Mouse (Mus musculus) lung, postnatal 10 days (tissue): Measurements from ENCODE around the gene Smoc2.
A peak's percentile ranks its signal among the peaks of the same experiment; 100 is the strongest.

ENCODE experiments used
- DNase-seq: peaks from one replicate; pipeline ENCODE4 v3.0.0; 2021

The Smoc2 gene

GRCm38 (mm10) chr17:14353219-14354079, 74.1 kb downstream of the Smoc2 start:
- no peak for DNase-seq

DNA sequence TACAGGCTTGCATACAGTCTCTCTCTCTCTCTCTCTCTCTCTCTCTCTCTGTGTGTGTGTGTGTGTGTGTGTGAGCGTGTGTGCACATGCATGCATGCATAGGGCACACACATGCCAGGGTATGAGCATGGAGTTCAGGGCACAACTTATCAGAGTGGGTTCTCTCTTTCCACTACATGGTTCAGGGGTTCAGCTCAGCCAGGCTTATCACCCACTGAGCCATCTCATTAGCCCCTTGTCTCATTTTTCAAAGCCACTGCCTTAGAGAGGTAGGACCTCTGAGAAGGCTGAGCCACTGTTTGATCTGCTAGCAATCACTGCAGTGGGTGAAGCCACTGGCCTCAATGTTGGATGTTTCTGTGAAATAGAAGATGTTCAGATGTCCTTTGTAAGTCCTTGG, 82.2 kb downstream of the Smoc2 start:
- no peak for DNase-seq

DNA sequence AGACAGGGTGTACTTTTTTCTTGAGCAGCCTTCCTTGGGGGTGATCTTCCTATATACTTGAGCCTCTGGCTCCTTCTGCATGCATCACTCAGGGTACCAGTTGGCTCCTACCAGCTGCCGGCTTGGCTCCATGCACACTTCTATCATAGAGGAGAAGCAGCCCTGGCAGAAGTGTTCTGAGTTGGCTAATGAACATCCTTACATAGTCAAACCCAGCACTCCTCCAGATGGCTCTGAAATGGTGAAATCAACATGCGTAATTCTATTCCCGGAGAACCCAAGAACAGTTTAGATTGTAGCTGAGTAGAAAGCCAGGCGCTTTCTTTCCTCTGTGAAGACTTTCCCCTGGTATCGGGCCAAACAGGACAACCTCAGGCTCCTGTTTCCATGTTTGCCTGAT, 91.2 kb downstream of the Smoc2 start:
- no peak for DNase-seq

GRCm38 (mm10) chr17:14371606-14372005, 92.3 kb downstream of the Smoc2 start:
- peak; percentile 37 for DNase-seq

GRCm38 (mm10) chr17:14372324-14373145, 93.2 kb downstream of the Smoc2 start:
- DNase-seq, result peak; percentile 10

DNA sequence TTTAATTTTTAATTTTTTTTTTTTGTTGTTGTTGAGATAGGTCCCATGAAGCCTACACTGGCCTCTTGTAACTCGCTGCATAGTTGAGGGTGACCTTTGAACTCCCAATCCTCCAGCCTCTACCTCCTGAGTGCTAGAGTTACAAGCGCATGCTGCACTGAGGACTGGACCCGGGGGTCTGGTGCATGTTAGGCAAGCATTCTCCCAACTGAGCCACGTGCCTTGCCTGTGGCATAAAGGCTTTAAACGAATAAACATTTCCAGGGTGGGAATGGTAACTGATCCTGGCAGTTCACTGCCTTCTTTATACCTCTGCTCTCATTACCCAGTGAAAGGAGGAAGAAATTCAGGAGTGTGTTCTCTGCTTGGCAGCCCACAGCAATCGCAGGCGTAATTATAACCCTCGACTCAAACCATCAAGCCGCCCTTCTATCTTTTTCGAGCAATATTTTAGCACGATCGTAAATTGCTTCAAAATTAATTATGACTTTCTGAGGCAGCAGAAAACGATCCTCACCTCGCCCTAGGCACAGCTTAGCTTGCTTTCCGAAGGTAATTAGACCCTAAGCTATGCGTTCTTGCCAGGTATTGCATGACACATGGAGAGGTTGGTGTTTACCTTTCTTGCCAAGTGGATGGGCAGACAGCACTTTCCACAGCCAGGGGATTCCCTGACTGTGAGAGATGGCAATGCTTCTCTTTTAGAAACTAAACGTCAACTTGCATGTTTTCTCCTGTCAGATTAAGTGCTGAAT, 99.6 kb downstream of the Smoc2 start:
- no peak for DNase-seq

GRCm38 (mm10) chr17:14379518-14379917, 100.2 kb downstream of the Smoc2 start:
- DNase-seq, result no peak

GRCm38 (mm10) chr17:14379966-14380365, 100.7 kb downstream of the Smoc2 start:
- no peak for DNase-seq

DNA sequence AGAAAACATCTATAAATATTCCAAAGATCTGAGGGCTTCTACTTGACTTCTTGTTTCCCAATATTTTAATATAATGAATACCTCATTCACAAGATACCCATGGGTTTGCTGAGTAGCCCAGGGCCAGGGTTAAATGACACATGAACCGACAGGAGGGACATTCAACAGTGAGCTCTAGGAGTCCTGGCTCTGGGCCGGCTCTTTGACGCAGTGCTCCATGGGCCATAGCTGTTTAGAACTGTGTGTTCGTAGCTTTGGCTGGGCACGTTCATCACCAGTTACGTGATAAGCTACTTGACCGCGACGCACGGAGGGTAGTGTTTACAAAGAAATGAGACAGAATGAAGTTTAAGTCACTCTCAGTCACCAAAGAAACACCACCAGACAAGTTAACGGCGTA, 101.2 kb downstream of the Smoc2 start:
- no peak for DNase-seq

DNA sequence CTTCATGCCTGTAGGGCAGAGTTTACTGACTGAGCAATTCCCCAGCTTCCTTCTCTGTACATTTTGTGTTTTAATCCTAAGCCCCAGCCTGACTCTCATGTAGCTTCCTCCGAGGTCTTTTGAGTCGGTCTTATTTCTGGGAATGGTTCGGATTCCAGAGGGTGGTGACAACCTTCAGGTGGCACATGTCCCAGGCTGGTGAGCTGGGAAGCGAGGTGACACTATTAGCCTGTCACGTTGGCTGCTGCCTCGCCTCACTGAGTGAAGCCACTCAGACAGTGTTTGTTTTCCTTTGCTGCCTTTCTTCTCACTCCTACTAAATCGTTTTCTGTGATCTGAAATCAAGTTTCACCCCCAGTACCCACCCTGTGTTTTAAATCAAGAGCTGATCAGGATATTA, 102.2 kb downstream of the Smoc2 start:
- DNase-seq, result no peak

DNA sequence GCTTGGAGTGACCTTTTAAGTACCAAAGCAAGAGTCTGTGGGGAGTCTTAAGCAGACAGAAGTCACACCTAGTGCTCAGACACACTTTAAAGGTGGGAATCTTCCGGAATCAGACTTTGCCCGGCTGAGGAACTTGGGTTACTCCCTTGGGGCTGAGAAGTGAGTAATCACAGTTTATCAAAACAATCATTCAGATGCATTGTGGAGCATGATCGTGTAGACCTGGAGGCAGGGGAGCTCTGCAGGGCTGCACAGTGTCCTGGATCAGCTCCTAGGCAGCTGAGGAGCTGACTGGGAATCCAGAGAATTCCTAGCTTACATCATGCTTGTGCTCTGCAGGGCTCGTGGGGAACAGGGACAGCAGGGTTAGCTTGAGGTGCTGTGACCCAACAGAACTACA, 104.7 kb downstream of the Smoc2 start:
- DNase-seq, result no peak

DNA sequence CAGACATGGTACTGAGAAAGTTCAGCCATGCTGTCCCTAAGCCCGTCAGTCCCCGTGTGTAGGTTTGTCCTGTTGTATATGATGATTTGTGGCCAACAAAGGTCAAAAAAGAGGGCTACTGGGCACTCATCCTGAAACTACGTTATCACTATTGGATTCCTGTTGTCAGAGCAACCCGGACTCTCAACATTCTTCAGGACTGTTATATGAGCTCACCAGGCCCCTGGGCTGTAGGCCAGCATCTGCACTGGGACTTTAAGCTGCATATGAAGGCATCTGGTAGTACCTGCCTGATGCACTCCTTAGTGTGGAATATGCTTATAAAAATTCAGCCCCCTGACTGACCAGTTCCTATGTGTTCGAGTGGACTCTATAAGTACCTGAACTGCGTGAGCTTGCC, 105.7 kb downstream of the Smoc2 start:
- peak; percentile 19 for DNase-seq

- no peak for DNase-seq
Measured at GRCm38 (mm10) chr17:14387261-14387660, 108.0 kb downstream of the Smoc2 start.

GRCm38 (mm10) chr17:14392443-14392842, 113.1 kb downstream of the Smoc2 start:
- no peak for DNase-seq

DNA sequence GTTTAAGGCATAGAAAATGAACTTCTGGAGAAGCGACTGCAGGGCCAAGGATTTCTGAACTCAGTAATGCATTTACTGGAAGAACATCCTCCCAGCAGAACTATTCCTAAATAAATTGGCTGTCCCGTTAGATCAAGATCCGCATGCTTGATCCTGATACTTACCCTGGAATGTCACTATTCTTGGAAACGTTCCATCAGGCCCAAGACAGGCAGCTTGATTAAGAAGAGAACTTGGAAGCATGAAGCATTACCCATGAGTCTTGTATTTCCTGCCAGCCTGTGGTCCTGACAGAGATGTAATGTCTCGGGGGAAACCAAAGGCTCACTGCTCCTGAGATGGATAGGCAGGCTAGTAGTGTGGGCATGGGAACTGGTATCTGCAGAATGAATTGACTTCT, 115.6 kb downstream of the Smoc2 start:
- no peak for DNase-seq

- DNase-seq, result peak; percentile 78
Measured at GRCm38 (mm10) chr17:14397456-14397855, 118.2 kb downstream of the Smoc2 start.

- DNase-seq, result no peak
Measured at GRCm38 (mm10) chr17:14398650-14399424, 119.5 kb downstream of the Smoc2 start.

- peak; percentile 31 for DNase-seq
Measured at GRCm38 (mm10) chr17:14400960-14401359, 121.7 kb downstream of the Smoc2 start.

GRCm38 (mm10) chr17:14407874-14408273, 128.6 kb downstream of the Smoc2 start:
- DNase-seq, result no peak

GRCm38 (mm10) chr17:14412460-14412859, 133.2 kb downstream of the Smoc2 start:
- DNase-seq, result no peak

GRCm38 (mm10) chr17:14414511-14414910, 135.2 kb downstream of the Smoc2 start:
- no peak for DNase-seq

- DNase-seq, result no peak
Measured at GRCm38 (mm10) chr17:14420460-14421046, 141.2 kb downstream of the Smoc2 start.
